Mouse (Mus musculus) liver, postnatal 0 days (tissue): ENCODE data around the gene Hist1h1c. TPM values are rescaled to one million over a fixed set of nuclear protein-coding genes. Genes with fewer than 3 reads are reported as not detected.
"Not testable (repeated sequence)": the region's sequence is repeated elsewhere in the genome, so short reads cannot be mapped to it uniquely, and the experiment has no call there.

Experiments
- ATAC-seq: fragments of 200-750 bp; cut with Nextera tagmentation; 2 replicates; pipeline ENCODE4 v1.8.0; 2017; ENCODE audit warnings: mild to moderate bottlenecking, moderate library complexity
- DNase-seq: peaks from one replicate; pipeline ENCODE4 v3.0.0-alpha.2; 2016
- H3K27ac ChIP-seq: fragments of 300-500 bp; sonication (generic); 2 replicates; pipeline ENCODE4 v1.5.1; 2014; ENCODE audit warnings: antibody characterized with exemption, moderate library complexity, mild to moderate bottlenecking, low read depth
- H3K27me3 ChIP-seq: fragments of 300-500 bp; sonication (generic); 2 replicates; pipeline ENCODE4 v1.6.1; 2014; ENCODE audit warnings: low read length, control low read depth, mixed read lengths; ENCODE audit not compliant: insufficient read depth
- H3K36me3 ChIP-seq: fragments of 300-500 bp; sonication (generic); replicated peaks from 2 replicates; pipeline ENCODE4 v1.6.1; 2014; ENCODE audit warnings: mild to moderate bottlenecking, control low read depth, low read length, moderate library complexity, mixed read lengths; ENCODE audit not compliant: insufficient read depth
- H3K4me1 ChIP-seq: fragments of 300-500 bp; sonication (generic); 2 replicates; pipeline ENCODE4 v1.6.1; 2014; ENCODE audit warnings: antibody characterized with exemption, mild to moderate bottlenecking, control low read depth; ENCODE audit not compliant: insufficient read depth
- H3K4me2 ChIP-seq: fragments of 300-500 bp; sonication (generic); 2 replicates; pipeline ENCODE4 v1.6.1; 2014; ENCODE audit warnings: low read depth, mild to moderate bottlenecking, low read length, moderate library complexity, mixed read lengths
- H3K4me3 ChIP-seq: fragments of 300-500 bp; sonication (generic); 2 replicates; pipeline ENCODE4 v1.5.1; 2014; ENCODE audit warnings: low read depth, low read length
- H3K9ac ChIP-seq: fragments of 300-500 bp; sonication (generic); replicated peaks from 2 replicates; pipeline ENCODE4 v1.6.1; 2014; ENCODE audit warnings: mild to moderate bottlenecking, moderate library complexity
- H3K9me3 ChIP-seq: fragments of 300-500 bp; sonication (generic); 2 replicates; pipeline ENCODE4 v1.6.1; 2016; ENCODE audit warnings: mild to moderate bottlenecking, control low read depth, low read length, mixed read lengths
- CTCF ChIP-seq: sonication (generic); IDR thresholded peaks from 2 replicates; pipeline ENCODE4 v1.5.1; 2016; ENCODE audit warnings: antibody characterized with exemption, low read depth
- EP300 ChIP-seq: IDR thresholded peaks from 2 replicates; pipeline ENCODE4 v1.6.1; 2016; ENCODE audit warnings: antibody characterized with exemption, low read depth, mild to moderate bottlenecking
- WGBS: fragments of 180-500 bp; shearing (Covaris S2); extraction: QIAGEN DNeasy Blood & Tissue Kit; methylation state at CpG from one replicate; pipeline ENCODE4 v1.1.7; 2014; ENCODE audit not compliant: insufficient replicate concordance; 5-methylcytosine and 5-hydroxymethylcytosine counted together
- polyA plus RNA-seq: library from polyadenylated mRNA; unstranded; fragments of >200 nt; fragmentation: Nextera tagmentation; extraction: Ambion mirVana; gene quantifications from 2 replicates; pipeline ENCODE4 v1.2.1, GENCODE M21; 2015

Hist1h1c gene
- polyA plus RNA-seq, 1 experiment from 2014 or later, result 69.6 TPM

DNA sequence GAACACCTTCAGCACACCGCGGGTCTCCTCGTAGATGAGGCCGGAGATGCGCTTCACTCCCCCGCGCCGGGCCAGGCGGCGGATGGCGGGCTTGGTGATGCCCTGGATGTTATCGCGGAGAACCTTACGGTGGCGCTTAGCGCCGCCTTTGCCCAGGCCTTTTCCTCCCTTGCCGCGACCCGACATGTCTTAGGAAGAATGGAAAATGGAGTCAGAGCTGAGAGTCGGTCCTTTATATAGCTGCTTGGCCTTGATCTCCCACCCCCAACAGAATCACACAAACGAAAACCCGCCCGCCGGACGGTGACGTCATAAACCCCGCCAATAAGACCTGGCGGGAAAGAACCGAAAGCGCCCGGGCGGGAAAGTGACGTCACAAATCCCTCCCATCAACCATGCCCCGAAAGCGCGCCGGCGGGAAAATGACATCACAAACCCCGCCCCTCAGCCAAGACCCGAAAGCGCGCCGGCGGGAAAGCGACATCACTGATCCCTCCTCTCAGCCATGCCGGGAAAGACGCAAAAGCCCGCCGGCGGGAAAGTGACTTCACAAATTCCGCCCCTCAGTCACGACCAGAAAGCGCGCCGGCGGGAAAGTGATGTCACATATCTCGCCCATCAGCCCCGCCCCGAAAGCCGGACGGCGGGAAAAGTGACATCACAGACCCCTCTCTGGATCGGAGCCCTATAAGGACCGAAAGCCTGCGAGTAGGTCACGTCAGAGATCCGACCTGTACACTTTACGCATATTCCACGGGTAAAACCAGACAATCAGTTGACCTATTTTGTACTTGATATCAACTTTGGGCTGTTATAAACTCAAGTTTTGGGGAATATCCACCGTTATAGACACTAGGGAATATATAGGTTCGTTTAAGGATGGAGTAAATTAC is 22.6 kb downstream of the Hist1h1c start, which contains the start of gene Hist1h4a:
Gene Hist1h4a, minus strand, starts transcription at position 259 of the 893 bp plus-strand sequence.
- peak within 1 kb of the TSS; percentile 84 for H3K4me2 ChIP-seq
- TF ChIP-seq EP300 (peak; percentile 93), CTCF (no peak)
- H3K9me3 ChIP-seq, result no peaks in the 10 kb centered on the region
- H3K4me3 ChIP-seq, result peak within 1 kb of the TSS; percentile 59
- H3K27me3 ChIP-seq, result no peaks in the 10 kb centered on the region
- peak within 1 kb of the TSS; percentile 75 for H3K9ac ChIP-seq
- H3K36me3 ChIP-seq, result no peaks in the 10 kb centered on the region
- DNase-seq, result peak; percentile 99
- ATAC-seq, result peak; percentile 69
- peaks cover 24% of the 10 kb centered on the region for H3K4me1 ChIP-seq
- WGBS, result under 1% methylated on average over 62 of the region's 72 CpGs
- H3K27ac ChIP-seq, result peak within 1 kb of the TSS; percentile 97

DNA sequence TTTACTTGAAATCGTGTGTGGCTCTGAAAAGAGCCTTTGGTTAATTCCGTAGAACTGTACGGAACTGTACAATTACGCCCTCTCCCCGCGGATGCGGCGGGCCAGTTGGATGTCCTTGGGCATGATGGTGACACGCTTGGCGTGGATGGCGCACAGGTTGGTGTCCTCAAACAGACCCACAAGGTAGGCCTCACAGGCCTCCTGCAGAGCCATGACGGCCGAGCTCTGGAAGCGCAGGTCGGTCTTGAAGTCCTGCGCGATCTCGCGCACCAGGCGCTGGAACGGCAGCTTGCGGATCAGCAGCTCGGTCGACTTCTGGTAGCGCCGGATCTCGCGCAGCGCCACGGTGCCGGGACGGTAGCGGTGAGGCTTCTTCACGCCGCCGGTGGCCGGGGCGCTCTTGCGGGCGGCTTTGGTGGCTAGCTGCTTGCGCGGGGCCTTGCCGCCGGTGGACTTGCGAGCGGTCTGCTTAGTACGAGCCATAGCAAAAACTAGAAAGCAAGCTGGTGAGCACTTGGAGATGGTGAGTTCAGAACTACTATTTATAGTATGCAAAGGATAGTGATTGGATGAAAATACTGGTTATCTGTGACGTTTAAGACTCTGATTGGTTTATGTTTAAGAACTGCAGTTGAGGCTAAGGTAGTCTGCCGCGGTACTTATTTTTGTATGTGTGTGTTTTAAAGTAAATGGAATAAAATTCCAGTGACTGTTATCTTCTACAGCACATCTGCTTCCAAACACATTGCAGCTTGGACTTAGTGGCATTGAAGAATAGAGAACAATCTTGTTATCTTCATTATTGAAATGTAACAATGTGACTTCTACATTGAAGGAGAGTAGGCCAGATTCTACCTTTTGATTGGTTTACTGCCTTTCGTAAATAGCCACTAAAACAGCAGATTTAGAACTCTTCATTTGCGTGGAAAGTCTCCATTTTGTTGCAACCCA is 23.5 kb downstream of the Hist1h1c start, which contains the start of gene Hist1h3a:
Gene Hist1h3a, minus strand, starts transcription at position 516 of the 951 bp plus-strand sequence.
- peak within 1 kb of the TSS; percentile 59 for H3K4me3 ChIP-seq
- not testable (repeated sequence) for H3K36me3 ChIP-seq, H3K9me3 ChIP-seq, H3K27me3 ChIP-seq
- ATAC-seq (peak; percentile 48), DNase-seq (peak; percentile 72)
- H3K27ac ChIP-seq, result peak within 1 kb of the TSS; percentile 97
- TF ChIP-seq EP300, result peak; percentile 72
- H3K4me1 ChIP-seq, result peaks cover 24% of the 10 kb centered on the region
- peak within 1 kb of the TSS; percentile 84 for H3K4me2 ChIP-seq
- WGBS, result under 1% methylated on average over 25 of the region's 52 CpGs
- peak within 1 kb of the TSS; percentile 79 for H3K9ac ChIP-seq

DNA sequence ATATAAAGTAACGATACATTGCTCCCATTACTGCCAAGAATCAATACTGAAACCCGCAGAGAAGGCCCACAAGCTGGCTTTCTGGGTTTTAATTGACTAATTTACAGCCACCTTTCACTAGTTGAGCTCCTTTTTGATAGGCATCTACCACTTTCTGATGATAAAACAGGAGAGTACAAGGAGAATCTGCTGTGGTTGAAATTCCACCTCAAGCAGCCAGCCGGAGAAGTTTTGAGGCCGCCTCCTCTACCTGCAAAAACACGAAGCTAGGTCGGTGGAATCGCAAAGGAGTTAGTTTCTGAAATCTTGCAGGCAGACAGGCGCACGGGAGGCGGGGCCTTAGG is 24.6 kb downstream of the Hist1h1c start:
- no peaks in the 10 kb centered on the region for H3K27me3 ChIP-seq
- peak overlapping the region; percentile 59 for H3K4me3 ChIP-seq
- H3K4me1 ChIP-seq, result peaks cover 24% of the 10 kb centered on the region
- no peak for ATAC-seq
- TF ChIP-seq CTCF (no peak), EP300 (no peak)
- no peak for DNase-seq
- peak overlapping the region; percentile 84 for H3K4me2 ChIP-seq
- H3K9ac ChIP-seq, result peak overlapping the region; percentile 79
- peak overlapping the region; percentile 97 for H3K27ac ChIP-seq
- H3K36me3 ChIP-seq, result no peaks in the 10 kb centered on the region
- H3K9me3 ChIP-seq, result no peaks in the 10 kb centered on the region
- 1% methylated on average over 10 of the region's 10 CpGs for WGBS

DNA sequence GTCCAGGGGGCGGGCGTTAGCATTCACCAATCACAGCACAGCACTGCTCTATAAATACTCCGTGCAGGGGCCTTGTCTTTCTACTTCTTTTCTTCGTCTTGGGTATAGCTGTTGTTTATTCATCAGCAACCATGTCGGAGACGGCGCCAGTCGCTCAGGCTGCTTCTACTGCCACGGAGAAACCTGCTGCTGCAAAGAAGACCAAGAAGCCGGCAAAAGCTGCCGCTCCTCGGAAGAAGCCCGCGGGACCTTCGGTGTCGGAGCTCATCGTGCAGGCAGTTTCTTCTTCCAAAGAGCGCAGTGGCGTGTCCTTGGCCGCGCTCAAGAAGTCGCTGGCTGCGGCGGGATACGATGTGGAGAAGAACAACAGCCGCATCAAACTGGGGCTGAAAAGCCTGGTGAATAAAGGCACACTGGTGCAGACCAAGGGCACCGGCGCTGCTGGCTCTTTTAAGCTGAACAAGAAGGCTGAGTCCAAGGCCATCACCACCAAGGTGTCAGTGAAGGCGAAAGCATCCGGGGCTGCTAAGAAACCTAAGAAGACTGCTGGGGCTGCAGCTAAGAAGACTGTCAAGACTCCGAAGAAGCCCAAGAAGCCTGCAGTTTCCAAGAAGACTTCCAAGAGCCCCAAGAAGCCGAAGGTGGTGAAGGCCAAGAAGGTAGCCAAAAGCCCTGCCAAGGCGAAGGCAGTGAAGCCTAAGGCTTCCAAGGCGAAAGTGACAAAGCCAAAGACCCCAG is 25.1 kb downstream of the Hist1h1c start, which contains the start of gene Hist1h1a:
Gene Hist1h1a, plus strand, starts transcription at position 81 of the 738 bp plus-strand sequence.
- H3K27me3 ChIP-seq, result no peaks in the 10 kb centered on the region
- peaks cover 24% of the 10 kb centered on the region for H3K4me1 ChIP-seq
- H3K36me3 ChIP-seq, result no peaks in the 10 kb centered on the region
- ATAC-seq, result peak; percentile 34
- TF ChIP-seq CTCF (no peak), EP300 (peak; percentile 68)
- H3K9ac ChIP-seq, result peak within 1 kb of the TSS; percentile 79
- no peaks in the 10 kb centered on the region for H3K9me3 ChIP-seq
- peak within 1 kb of the TSS; percentile 84 for H3K4me2 ChIP-seq
- 3% methylated on average over 34 of the region's 34 CpGs for WGBS
- H3K27ac ChIP-seq, result peak within 1 kb of the TSS; percentile 97
- H3K4me3 ChIP-seq, result peak within 1 kb of the TSS; percentile 59
- peak; percentile 94 for DNase-seq

DNA sequence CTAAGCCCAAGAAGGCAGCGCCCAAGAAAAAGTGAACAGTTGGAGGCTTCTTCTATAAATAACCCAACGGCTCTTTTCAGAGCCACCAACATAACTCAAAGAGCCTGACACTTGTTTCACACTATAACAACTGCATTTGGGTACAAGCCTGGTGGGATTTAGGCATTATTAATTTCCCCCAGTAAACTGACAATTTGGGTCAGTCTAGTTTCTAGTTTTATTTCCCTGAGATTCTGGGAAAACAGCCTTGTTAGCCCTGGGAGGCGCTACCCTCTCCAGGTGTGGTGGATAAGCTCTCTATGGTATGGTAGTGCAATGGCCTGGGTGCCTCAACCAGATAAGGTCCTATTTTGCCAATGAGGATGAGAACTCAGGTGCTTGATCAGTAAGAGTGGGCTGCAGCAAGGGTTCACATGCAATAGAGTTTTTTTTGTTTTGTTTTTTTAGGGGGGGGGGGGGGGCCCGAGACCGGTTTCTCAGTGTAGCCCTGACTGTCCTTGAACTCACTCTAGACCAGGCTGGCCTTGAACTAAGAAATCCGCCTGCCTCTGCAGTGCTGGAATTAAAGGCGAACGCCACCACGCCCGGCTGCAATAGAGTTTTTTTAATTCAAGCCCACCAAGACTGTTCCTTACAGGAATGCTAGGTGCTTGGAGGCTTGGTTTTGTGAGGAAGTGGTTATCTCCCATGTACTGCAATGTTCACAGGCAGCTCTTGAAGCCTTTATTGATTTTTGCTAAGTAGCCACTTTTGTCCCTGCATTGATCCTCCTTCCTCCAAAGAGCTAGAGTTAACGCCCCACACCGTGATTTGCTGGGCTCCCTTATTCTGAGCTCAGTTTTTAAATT is 25.9 kb downstream of the Hist1h1c start:
- 31% methylated on average over 12 of the region's 12 CpGs for WGBS
- Histone ChIP-seq H3K9ac (peak overlapping the region; percentile 79), H3K36me3 (no peaks in the 10 kb centered on the region), H3K4me2 (peak overlapping the region; percentile 84), H3K27ac (peak overlapping the region; percentile 97), H3K4me1 (peaks cover 20% of the 10 kb centered on the region), H3K27me3 (no peaks in the 10 kb centered on the region), H3K4me3 (peak overlapping the region; percentile 59), H3K9me3 (no peaks in the 10 kb centered on the region)
- ATAC-seq (no peak), DNase-seq (peak; percentile 45)
- TF ChIP-seq CTCF (no peak), EP300 (peak; percentile 55)
